Mouse (Mus musculus) olfactory bulb, adult 2 months (tissue): ENCODE data around the gene Tspan9.

Experiments used
- CTCF ChIP-seq: fragments of 200-500 bp; IDR thresholded peaks from 2 replicates; pipeline ENCODE4 v1.5.1; 2012; ENCODE audit warnings: low read depth, mild to moderate bottlenecking, low read length, moderate library complexity; ENCODE audit not compliant: insufficient read depth
- POLR2A ChIP-seq: fragments of 200-500 bp; IDR thresholded peaks from 2 replicates; pipeline ENCODE4 v1.6.1; 2012; ENCODE audit warnings: mild to moderate bottlenecking, low read depth, low read length, moderate library complexity; ENCODE audit not compliant: insufficient read depth

- no peak for TF ChIP-seq POLR2A
- TF ChIP-seq CTCF = no peak
Observed at GRCm38 (mm10) chr6:128007982-128008562, 135.3 kb downstream of the Tspan9 start.
